Mouse (Mus musculus): ENCODE measurements at regions not wholly inside any gene's neighbourhood (a gene's known extent, or its start where the extent isn't known, plus 50 kb on each side); places are given as distances from the start of the nearest gene placed in this dataset.

GRCm38 (mm10) chr14:62003013-62003781 lies 289.2 kb upstream of the Rnaseh2b start:
- peak; percentile 72 for DNase-seq

- DNase-seq = no peak
Observed at GRCm38 (mm10) chr14:62003797-62004196, 288.6 kb upstream of the Rnaseh2b start.

GRCm38 (mm10) chr14:62008707-62009106 lies 283.7 kb upstream of the Rnaseh2b start:
- no peak for DNase-seq

- DNase-seq = no peak
Observed at GRCm38 (mm10) chr14:62018804-62019203, 273.6 kb upstream of the Rnaseh2b start.

- no peak for DNase-seq
Observed at GRCm38 (mm10) chr14:62020996-62021395, 271.4 kb upstream of the Rnaseh2b start.

GRCm38 (mm10) chr14:62022193-62022592 lies 270.2 kb upstream of the Rnaseh2b start:
- no peak for DNase-seq

GRCm38 (mm10) chr14:62023022-62023421 lies 269.4 kb upstream of the Rnaseh2b start:
- DNase-seq = peak; percentile 23

GRCm38 (mm10) chr14:62027751-62028279 lies 264.6 kb upstream of the Rnaseh2b start:
- no peak for DNase-seq

GRCm38 (mm10) chr14:62030059-62030458 lies 262.3 kb upstream of the Rnaseh2b start:
- no peak for DNase-seq

GRCm38 (mm10) chr14:62033661-62034060 lies 258.7 kb upstream of the Rnaseh2b start:
- DNase-seq = no peak

- no peak for DNase-seq
Observed at GRCm38 (mm10) chr14:62034664-62035063, 257.7 kb upstream of the Rnaseh2b start.

GRCm38 (mm10) chr14:62035416-62035815 lies 257.0 kb upstream of the Rnaseh2b start:
- DNase-seq = no peak

GRCm38 (mm10) chr14:62037514-62037913 lies 254.9 kb upstream of the Rnaseh2b start:
- DNase-seq = no peak

GRCm38 (mm10) chr14:62037917-62038316 lies 254.5 kb upstream of the Rnaseh2b start:
- no peak for DNase-seq

- peak; percentile 77 for DNase-seq
Observed at GRCm38 (mm10) chr14:62042305-62043116, 249.9 kb upstream of the Rnaseh2b start.

GRCm38 (mm10) chr14:62043117-62043422 lies 249.3 kb upstream of the Rnaseh2b start:
- DNase-seq = no peak

GRCm38 (mm10) chr14:62050941-62051340 lies 241.4 kb upstream of the Rnaseh2b start:
- DNase-seq = no peak

GRCm38 (mm10) chr14:62051923-62052322 lies 240.5 kb upstream of the Rnaseh2b start:
- no peak for DNase-seq

- no peak for DNase-seq
Observed at GRCm38 (mm10) chr14:62053004-62053403, 239.4 kb upstream of the Rnaseh2b start.

- no peak for DNase-seq
Observed at GRCm38 (mm10) chr14:62057096-62057495, 235.3 kb upstream of the Rnaseh2b start.

GRCm38 (mm10) chr14:62058100-62058499 lies 234.3 kb upstream of the Rnaseh2b start:
- no peak for DNase-seq

- no peak for DNase-seq
Observed at GRCm38 (mm10) chr14:62071140-62071539, 221.2 kb upstream of the Rnaseh2b start.

- no peak for DNase-seq
Observed at GRCm38 (mm10) chr14:62084047-62084446, 208.3 kb upstream of the Rnaseh2b start.

GRCm38 (mm10) chr14:62088174-62088573 lies 204.2 kb upstream of the Rnaseh2b start:
- no peak for DNase-seq

Measured in kidney, adult 18-20 months (tissue).